Mouse (Mus musculus): ENCODE measurements around the gene Vmn1r203. TPM values are rescaled to one million over a fixed set of nuclear protein-coding genes. Genes with fewer than 3 reads are reported as not detected.
"Not testable (repeated sequence)": the region's sequence is repeated elsewhere in the genome, so short reads cannot be mapped to it uniquely, and the experiment has no call there.

Vmn1r203 gene
- not detected in 2 replicates for polyA plus RNA-seq (2012; rRNA removed)

DNA sequence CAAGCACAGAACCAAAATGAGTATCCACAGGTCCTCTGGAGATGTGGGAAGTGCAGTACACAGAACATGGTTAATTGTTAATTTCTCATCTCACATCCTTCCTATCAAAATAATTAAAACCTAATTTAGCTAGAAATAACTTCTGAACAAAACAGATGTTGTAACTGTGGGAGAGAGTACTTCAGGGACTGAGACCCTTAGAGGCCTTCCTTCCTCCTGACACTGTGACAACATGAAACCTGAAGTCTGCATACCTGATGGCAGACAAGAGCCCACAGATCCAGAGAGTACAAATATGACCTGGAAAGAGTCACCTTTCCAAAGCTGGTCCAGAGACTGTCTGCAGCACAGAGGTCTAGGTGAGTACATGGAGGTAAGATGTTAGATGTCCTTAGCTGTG, at the start of gene Vmn1r203:
Gene Vmn1r203 (plus strand): TSS at position 301 of the 400 bp plus-strand sequence.
- no peaks in the 10 kb centered on the region for H3K36me3 ChIP-seq (ENCODE audit: control insufficient read depth, insufficient read depth, low read length)
- H3K4me3 ChIP-seq (ENCODE audit: control insufficient read depth, insufficient read depth, low read length) = no peak within 1 kb of the TSS
- no peaks in the 10 kb centered on the region for H3K4me1 ChIP-seq (replicated peaks; ENCODE audit: control insufficient read depth, insufficient read depth, low read length)
- no peak for DNase-seq
- TF ChIP-seq POLR2A (IDR thresholded peaks at IDR 0.05; ENCODE audit: control insufficient read depth, extremely low read depth, insufficient read depth, low read length, poor library complexity) (no peak), CTCF (IDR thresholded peaks at IDR 0.05; ENCODE audit: borderline replicate concordance, control insufficient read depth, extremely low read depth, insufficient read depth, low read length, poor library complexity) (no peak)
- H3K27ac ChIP-seq (ENCODE audit: control insufficient read depth, insufficient read depth, low read length) = no peak within 1 kb of the TSS
- no peaks in the 10 kb centered on the region for H3K27me3 ChIP-seq (ENCODE audit: control insufficient read depth, insufficient read depth, low read length)

- Histone ChIP-seq H3K4me3 (ENCODE audit: control insufficient read depth, insufficient read depth, low read length) (no peak within 1 kb of the TSS), H3K36me3 (ENCODE audit: control insufficient read depth, insufficient read depth, low read length) (no peaks in the 10 kb centered on the region), H3K27ac (ENCODE audit: control insufficient read depth, insufficient read depth, low read length) (no peak within 1 kb of the TSS), H3K27me3 (ENCODE audit: control insufficient read depth, insufficient read depth, low read length) (no peaks in the 10 kb centered on the region), H3K4me1 (replicated peaks; ENCODE audit: control insufficient read depth, insufficient read depth, low read length) (no peaks in the 10 kb centered on the region)
- no peak for TF ChIP-seq POLR2A (IDR thresholded peaks at IDR 0.05; ENCODE audit: control insufficient read depth, extremely low read depth, insufficient read depth, low read length, poor library complexity)
- TF ChIP-seq CTCF (IDR thresholded peaks at IDR 0.05; ENCODE audit: borderline replicate concordance, control insufficient read depth, extremely low read depth, insufficient read depth, low read length, poor library complexity) = no peak
- DNase-seq = no peak
- WGBS = 65% methylated on average over 1 of the region's 1 CpGs
These were observed 46.3 kb upstream of the Vmn1r203 start, which contains the start of gene Vmn1r201 for GRCm38 (mm10) chr13:22471623-22472022. Vmn1r201 (plus strand) TSS chr13:22471923.

DNA sequence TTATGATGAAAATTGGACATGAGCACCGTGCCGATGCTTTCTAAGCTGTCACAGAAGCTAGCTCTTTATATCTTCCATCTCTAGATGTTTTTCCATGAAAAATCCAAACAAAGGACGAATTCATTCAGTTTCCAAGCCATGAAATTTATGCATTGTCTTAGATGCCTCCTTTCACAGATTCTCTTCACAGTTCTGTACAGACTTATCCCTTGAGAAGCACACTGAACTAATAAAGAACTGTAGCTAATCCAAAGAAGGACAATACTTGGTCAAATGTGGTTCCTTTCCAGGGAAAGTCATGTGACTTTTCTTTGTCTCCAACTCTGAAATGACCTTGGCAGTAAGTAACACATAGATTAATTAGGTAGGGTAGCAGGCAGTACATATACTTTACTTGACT, 15.5 kb upstream of the Vmn1r203 start:
- H3K36me3 ChIP-seq (ENCODE audit: control insufficient read depth, insufficient read depth, low read length) = no peaks in the 10 kb centered on the region
- DNase-seq = no peak
- no peaks in the 10 kb centered on the region for H3K27me3 ChIP-seq (ENCODE audit: control insufficient read depth, insufficient read depth, low read length)
- 70% methylated on average over 3 of the region's 3 CpGs for WGBS
- H3K4me3 ChIP-seq (ENCODE audit: control insufficient read depth, insufficient read depth, low read length) = no peak overlapping the region
- no peak for TF ChIP-seq POLR2A (IDR thresholded peaks at IDR 0.05; ENCODE audit: control insufficient read depth, extremely low read depth, insufficient read depth, low read length, poor library complexity)
- no peak overlapping the region for H3K27ac ChIP-seq (ENCODE audit: control insufficient read depth, insufficient read depth, low read length)
- no peaks in the 10 kb centered on the region for H3K4me1 ChIP-seq (replicated peaks; ENCODE audit: control insufficient read depth, insufficient read depth, low read length)

- no peak within 1 kb of the TSS for H3K27ac ChIP-seq (ENCODE audit: control insufficient read depth, insufficient read depth, low read length)
- TF ChIP-seq POLR2A (IDR thresholded peaks at IDR 0.05; ENCODE audit: control insufficient read depth, extremely low read depth, insufficient read depth, low read length, poor library complexity) (no peak), CTCF (IDR thresholded peaks at IDR 0.05; ENCODE audit: borderline replicate concordance, control insufficient read depth, extremely low read depth, insufficient read depth, low read length, poor library complexity) (no peak)
- no peak for DNase-seq
These were observed 12.6 kb upstream of the Vmn1r203 start, which contains the start of gene Vmn1r202 for GRCm38 (mm10) chr13:22505281-22505680. Vmn1r202 (minus strand) TSS chr13:22505381.

DNA sequence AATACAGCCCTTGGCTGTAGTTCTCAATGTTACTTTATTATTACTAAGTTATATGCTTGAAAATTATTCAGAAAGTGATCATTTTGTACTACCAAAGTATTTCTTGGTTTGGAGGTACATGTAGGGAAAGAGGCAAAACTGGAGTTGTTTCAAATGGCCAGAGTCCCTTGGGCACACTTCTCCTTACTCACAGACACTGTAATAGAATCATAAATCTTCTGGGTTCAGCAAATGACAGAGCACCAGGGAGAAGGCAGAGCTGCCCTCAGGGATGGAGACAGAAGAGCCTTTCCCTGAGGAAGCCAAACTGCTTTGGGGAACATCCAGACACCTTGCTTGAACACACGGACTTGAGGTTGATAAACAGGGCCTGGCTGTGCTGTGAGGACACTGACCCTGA, 35.0 kb downstream of the Vmn1r203 start, which contains the start of gene Vmn1r204:
Gene Vmn1r204 (plus strand): TSS at position 301 of the 400 bp plus-strand sequence.
- 75% methylated on average over 1 of the region's 1 CpGs for WGBS
- DNase-seq; H3K27me3 ChIP-seq (ENCODE audit: control insufficient read depth, insufficient read depth, low read length): not testable (repeated sequence)

More at GRCm38 (mm10) chr13:22505281-22505680, 12.6 kb upstream of the Vmn1r203 start, which contains the start of gene Vmn1r202:
- no peaks in the 10 kb centered on the region for H3K27me3 ChIP-seq (ENCODE audit: control insufficient read depth, insufficient read depth, low read length)
- no peak within 1 kb of the TSS for H3K4me3 ChIP-seq (ENCODE audit: control insufficient read depth, insufficient read depth, low read length)
- H3K4me1 ChIP-seq (replicated peaks; ENCODE audit: control insufficient read depth, insufficient read depth, low read length) = no peaks in the 10 kb centered on the region
- H3K36me3 ChIP-seq (ENCODE audit: control insufficient read depth, insufficient read depth, low read length) = no peaks in the 10 kb centered on the region

DNA sequence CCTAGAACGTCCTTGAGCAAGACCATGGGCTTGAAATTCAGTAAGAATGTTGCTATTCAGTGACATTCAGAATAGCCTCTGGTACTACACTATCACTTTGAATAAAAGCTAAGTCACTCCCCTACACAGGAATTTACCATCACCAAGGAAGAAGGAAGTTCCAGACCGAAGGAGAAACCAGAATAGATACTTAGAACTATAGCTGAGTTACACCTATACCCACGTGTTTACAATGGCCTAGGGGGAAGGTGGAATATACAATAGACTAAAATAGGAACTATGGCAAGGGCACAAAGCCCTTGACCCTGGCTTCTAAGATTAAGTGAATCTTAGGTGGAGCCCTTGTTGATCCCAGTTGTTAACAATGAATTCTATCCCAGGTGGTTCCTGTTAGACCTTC, 57.0 kb downstream of the Vmn1r203 start:
- not testable (repeated sequence) for H3K27ac ChIP-seq (ENCODE audit: control insufficient read depth, insufficient read depth, low read length); H3K27me3 ChIP-seq (ENCODE audit: control insufficient read depth, insufficient read depth, low read length); DNase-seq; H3K4me1 ChIP-seq (replicated peaks; ENCODE audit: control insufficient read depth, insufficient read depth, low read length); H3K36me3 ChIP-seq (ENCODE audit: control insufficient read depth, insufficient read depth, low read length); H3K4me3 ChIP-seq (ENCODE audit: control insufficient read depth, insufficient read depth, low read length)
- 80% methylated on average over 3 of the region's 3 CpGs for WGBS

More for the DNA sequence above, 35.0 kb downstream of the Vmn1r203 start, which contains the start of gene Vmn1r204:
- H3K27ac ChIP-seq (ENCODE audit: control insufficient read depth, insufficient read depth, low read length); H3K4me1 ChIP-seq (replicated peaks; ENCODE audit: control insufficient read depth, insufficient read depth, low read length); H3K36me3 ChIP-seq (ENCODE audit: control insufficient read depth, insufficient read depth, low read length); H3K4me3 ChIP-seq (ENCODE audit: control insufficient read depth, insufficient read depth, low read length): not testable (repeated sequence)

Other genes starting within 250 kb of the Vmn1r203 start
- not detected in 2 replicates for gene Vmn1r195, start 247.6 kb upstream of the Vmn1r203 start, polyA plus RNA-seq (2012; rRNA removed)
- gene Vmn1r196, start 228.2 kb upstream of the Vmn1r203 start, polyA plus RNA-seq (2012; rRNA removed) = not detected in 2 replicates
- not detected in 2 replicates for gene Vmn1r197, start 193.5 kb upstream of the Vmn1r203 start, polyA plus RNA-seq (2012; rRNA removed)
- not detected in 2 replicates for gene Vmn1r198, start 167.8 kb upstream of the Vmn1r203 start, polyA plus RNA-seq (2012; rRNA removed)
- not detected in 2 replicates for gene Vmn1r199, start 138.3 kb upstream of the Vmn1r203 start, polyA plus RNA-seq (2012; rRNA removed)
- gene Vmn1r200, start 127.7 kb upstream of the Vmn1r203 start, polyA plus RNA-seq (2012; rRNA removed) = not detected in 2 replicates
- not detected in 2 replicates for gene Vmn1r201, start 46.2 kb upstream of the Vmn1r203 start, polyA plus RNA-seq (2012; rRNA removed)
- 0.04 TPM in 1 of 2 replicates, not detected in the other for gene Vmn1r202, start 12.7 kb upstream of the Vmn1r203 start, polyA plus RNA-seq (2012; rRNA removed)
- not detected in 2 replicates for gene Vmn1r204, start 35.1 kb downstream of the Vmn1r203 start, polyA plus RNA-seq (2012; rRNA removed)
- not detected in 2 replicates for gene Vmn1r205, start 74.9 kb downstream of the Vmn1r203 start, polyA plus RNA-seq (2012; rRNA removed)
- not detected in 2 replicates for gene Vmn1r206, start 106.1 kb downstream of the Vmn1r203 start, polyA plus RNA-seq (2012; rRNA removed)
- gene Vmn1r207-ps, start 211.5 kb downstream of the Vmn1r203 start, polyA plus RNA-seq (2012; rRNA removed) = not detected in 2 replicates